Mouse (Mus musculus) midbrain, embryonic 15.5 days (tissue): ENCODE data around the gene Anapc15-ps. TPM values are rescaled to one million over a fixed set of nuclear protein-coding genes. Genes with fewer than 3 reads are reported as not detected.

Experiments used
- ATAC-seq: fragments of 200-750 bp; cut with Nextera tagmentation; replicated peaks from 2 replicates; pipeline ENCODE4 v1.8.0; 2017; ENCODE audit warnings: moderate TSS enrichment
- H3K27ac ChIP-seq: fragments of 300-500 bp; sonication (generic); 2 replicates; pipeline ENCODE4 v1.5.1; 2015; ENCODE audit warnings: mild to moderate bottlenecking, inconsistent platforms
- H3K27me3 ChIP-seq: fragments of 300-500 bp; sonication (generic); replicated peaks from 2 replicates; pipeline ENCODE4 v1.6.1; 2015; ENCODE audit warnings: inconsistent platforms
- H3K36me3 ChIP-seq: fragments of 300-500 bp; sonication (generic); replicated peaks from 2 replicates; pipeline ENCODE4 v1.6.1; 2015; ENCODE audit warnings: inconsistent platforms
- H3K4me1 ChIP-seq: fragments of 300-500 bp; sonication (generic); 2 replicates; pipeline ENCODE4 v1.6.1; 2015; ENCODE audit warnings: inconsistent platforms
- H3K4me2 ChIP-seq: fragments of 300-500 bp; sonication (generic); 2 replicates; pipeline ENCODE4 v1.6.1; 2015; ENCODE audit warnings: inconsistent platforms, mild to moderate bottlenecking, moderate library complexity
- H3K4me3 ChIP-seq: fragments of 300-500 bp; sonication (generic); 2 replicates; pipeline ENCODE4 v1.5.1; 2015; ENCODE audit warnings: mild to moderate bottlenecking, inconsistent platforms
- H3K9ac ChIP-seq: fragments of 300-500 bp; sonication (generic); 2 replicates; pipeline ENCODE4 v1.6.1; 2015; ENCODE audit warnings: mild to moderate bottlenecking, inconsistent platforms
- H3K9me3 ChIP-seq: fragments of 300-500 bp; sonication (generic); 2 replicates; pipeline ENCODE4 v1.6.1; 2016; ENCODE audit warnings: inconsistent platforms
- WGBS: fragments of 180-500 bp; shearing (Covaris S2); methylation state at CpG from one replicate; pipeline ENCODE4 v1.1.7; 2015; ENCODE audit warnings: mixed read lengths; 5-methylcytosine and 5-hydroxymethylcytosine counted together
- polyA plus RNA-seq: library from polyadenylated mRNA; unstranded; fragments of >200 nt; fragmentation: Nextera tagmentation; extraction: Ambion mirVana; gene quantifications from 2 replicates; pipeline ENCODE4 v1.2.1, GENCODE M21; 2015

The Anapc15-ps gene
- polyA plus RNA-seq, 1 experiment from 2014 or later, result not detected

- ATAC-seq, result no peak
- Histone ChIP-seq H3K4me3 (no peak overlapping the region), H3K27me3 (no peaks in the 10 kb centered on the region), H3K4me2 (no peak overlapping the region), H3K27ac (no peak overlapping the region), H3K9ac (no peak overlapping the region), H3K4me1 (peaks cover 4% of the 10 kb centered on the region; the same call in 1 of the 2 replicates), H3K36me3 (no peaks in the 10 kb centered on the region), H3K9me3 (no peaks in the 10 kb centered on the region)
- 83% methylated on average over 3 of the region's 3 CpGs for WGBS
Observed at GRCm38 (mm10) chr10:95705747-95706146, 32.5 kb upstream of the Anapc15-ps start.

GRCm38 (mm10) chr10:95704847-95705246 lies 31.6 kb upstream of the Anapc15-ps start:
- Histone ChIP-seq H3K4me1 (no peaks in the 10 kb centered on the region), H3K4me3 (no peak overlapping the region), H3K27ac (no peak overlapping the region), H3K36me3 (no peaks in the 10 kb centered on the region), H3K27me3 (no peaks in the 10 kb centered on the region), H3K9me3 (no peaks in the 10 kb centered on the region), H3K4me2 (no peak overlapping the region), H3K9ac (no peak overlapping the region)
- no peak for ATAC-seq
- 89% methylated on average over 6 of the region's 6 CpGs for WGBS

- Histone ChIP-seq H3K27ac (no peak overlapping the region), H3K27me3 (no peaks in the 10 kb centered on the region), H3K4me3 (no peak overlapping the region), H3K4me2 (no peak overlapping the region), H3K36me3 (no peaks in the 10 kb centered on the region), H3K4me1 (no peaks in the 10 kb centered on the region), H3K9me3 (no peaks in the 10 kb centered on the region), H3K9ac (no peak overlapping the region)
- ATAC-seq, result no peak
- WGBS, result 93% methylated on average over 5 of the region's 5 CpGs
Observed at GRCm38 (mm10) chr10:95703730-95704129, 30.5 kb upstream of the Anapc15-ps start.

- no peak overlapping the region for H3K27ac ChIP-seq
- no peaks in the 10 kb centered on the region for H3K9me3 ChIP-seq
- no peak overlapping the region for H3K9ac ChIP-seq
- 62% methylated on average over 4 of the region's 4 CpGs for WGBS
- H3K4me2 ChIP-seq, result no peak overlapping the region
- no peak for ATAC-seq
- H3K27me3 ChIP-seq, result no peaks in the 10 kb centered on the region
- no peaks in the 10 kb centered on the region for H3K36me3 ChIP-seq
- H3K4me3 ChIP-seq, result no peak overlapping the region
- no peaks in the 10 kb centered on the region for H3K4me1 ChIP-seq
Observed at GRCm38 (mm10) chr10:95700422-95700821, 27.2 kb upstream of the Anapc15-ps start.

- ATAC-seq, result no peak
- 95% methylated on average over 8 of the region's 8 CpGs for WGBS
- no peaks in the 10 kb centered on the region for H3K9me3 ChIP-seq
- no peak overlapping the region for H3K27ac ChIP-seq
- H3K9ac ChIP-seq, result no peak overlapping the region
- H3K4me2 ChIP-seq, result no peak overlapping the region
- H3K4me3 ChIP-seq, result no peak overlapping the region
- H3K27me3 ChIP-seq, result no peaks in the 10 kb centered on the region
- 0 out of 2 replicates have a peak, but pooled peaks cover 3% of the 10 kb centered on the region for H3K4me1 ChIP-seq
- H3K36me3 ChIP-seq, result no peaks in the 10 kb centered on the region
Observed at GRCm38 (mm10) chr10:95698920-95699714, 25.9 kb upstream of the Anapc15-ps start.

GRCm38 (mm10) chr10:95696253-95696641 lies 23.0 kb upstream of the Anapc15-ps start:
- H3K27me3 ChIP-seq, result no peaks in the 10 kb centered on the region
- ATAC-seq, result no peak
- H3K27ac ChIP-seq, result no peak overlapping the region
- H3K4me1 ChIP-seq, result 0 out of 2 replicates have a peak, but pooled peaks cover 3% of the 10 kb centered on the region
- H3K4me3 ChIP-seq, result no peak overlapping the region
- no peak overlapping the region for H3K4me2 ChIP-seq
- 33% methylated on average over 3 of the region's 3 CpGs for WGBS
- no peaks in the 10 kb centered on the region for H3K9me3 ChIP-seq
- H3K36me3 ChIP-seq, result no peaks in the 10 kb centered on the region
- no peak overlapping the region for H3K9ac ChIP-seq

- no peak for ATAC-seq
- no peak overlapping the region for H3K9ac ChIP-seq
- no peak overlapping the region for H3K4me3 ChIP-seq
- no peaks in the 10 kb centered on the region for H3K27me3 ChIP-seq
- 0 out of 2 replicates have a peak, but pooled peaks cover 3% of the 10 kb centered on the region for H3K4me1 ChIP-seq
- no peak overlapping the region for H3K27ac ChIP-seq
- H3K4me2 ChIP-seq, result no peak overlapping the region
- no peaks in the 10 kb centered on the region for H3K9me3 ChIP-seq
- no peaks in the 10 kb centered on the region for H3K36me3 ChIP-seq
- WGBS, result 87% methylated on average over 18 of the region's 18 CpGs
Observed at GRCm38 (mm10) chr10:95695603-95696252, 22.5 kb upstream of the Anapc15-ps start.

- Histone ChIP-seq H3K36me3 (no peaks in the 10 kb centered on the region), H3K4me2 (peak overlapping the region; percentile 6; the same call in 1 of the 2 replicates), H3K9ac (no peak overlapping the region), H3K4me3 (no peak overlapping the region), H3K27me3 (no peaks in the 10 kb centered on the region), H3K4me1 (0 out of 2 replicates have a peak, but pooled peaks cover 3% of the 10 kb centered on the region), H3K9me3 (no peaks in the 10 kb centered on the region), H3K27ac (peak overlapping the region; percentile 8; the same call in 1 of the 2 replicates)
- WGBS, result 51% methylated on average over 12 of the region's 12 CpGs
- ATAC-seq, result peak; percentile 83
Observed at GRCm38 (mm10) chr10:95694559-95695251, 21.5 kb upstream of the Anapc15-ps start.

- H3K27ac ChIP-seq, result no peak overlapping the region
- 96% methylated on average over 4 of the region's 4 CpGs for WGBS
- no peak for ATAC-seq
Observed at GRCm38 (mm10) chr10:95691347-95691746, 18.1 kb upstream of the Anapc15-ps start.

GRCm38 (mm10) chr10:95689833-95690232 lies 16.6 kb upstream of the Anapc15-ps start:
- 92% methylated on average over 1 of the region's 1 CpGs for WGBS
- H3K9ac ChIP-seq, result no peak overlapping the region
- H3K9me3 ChIP-seq, result no peaks in the 10 kb centered on the region
- H3K27me3 ChIP-seq, result no peaks in the 10 kb centered on the region
- H3K4me1 ChIP-seq, result peaks cover 7% of the 10 kb centered on the region
- no peak overlapping the region for H3K27ac ChIP-seq
- no peak overlapping the region for H3K4me2 ChIP-seq
- ATAC-seq, result no peak
- H3K36me3 ChIP-seq, result no peaks in the 10 kb centered on the region
- no peak overlapping the region for H3K4me3 ChIP-seq

More at GRCm38 (mm10) chr10:95691347-95691746, 18.1 kb upstream of the Anapc15-ps start:
- no peaks in the 10 kb centered on the region for H3K27me3 ChIP-seq
- H3K9me3 ChIP-seq, result no peaks in the 10 kb centered on the region
- H3K9ac ChIP-seq, result no peak overlapping the region
- H3K4me3 ChIP-seq, result no peak overlapping the region
- no peak overlapping the region for H3K4me2 ChIP-seq
- H3K4me1 ChIP-seq, result 0 out of 2 replicates have a peak, but pooled peaks cover 3% of the 10 kb centered on the region
- no peaks in the 10 kb centered on the region for H3K36me3 ChIP-seq

GRCm38 (mm10) chr10:95689058-95689457 lies 15.8 kb upstream of the Anapc15-ps start:
- ATAC-seq, result no peak
- Histone ChIP-seq H3K4me2 (no peak overlapping the region), H3K4me1 (peaks cover 7% of the 10 kb centered on the region), H3K27me3 (no peaks in the 10 kb centered on the region), H3K36me3 (no peaks in the 10 kb centered on the region), H3K9ac (no peak overlapping the region), H3K9me3 (no peaks in the 10 kb centered on the region), H3K4me3 (no peak overlapping the region), H3K27ac (no peak overlapping the region)
- WGBS, result 71% methylated on average over 7 of the region's 7 CpGs

- Histone ChIP-seq H3K9me3 (no peaks in the 10 kb centered on the region), H3K4me1 (peaks cover 7% of the 10 kb centered on the region), H3K27me3 (no peaks in the 10 kb centered on the region), H3K4me2 (no peak overlapping the region), H3K4me3 (no peak overlapping the region), H3K27ac (no peak overlapping the region), H3K9ac (no peak overlapping the region), H3K36me3 (no peaks in the 10 kb centered on the region)
- no peak for ATAC-seq
- 82% methylated on average over 21 of the region's 21 CpGs for WGBS
Observed at GRCm38 (mm10) chr10:95687558-95688141, 14.4 kb upstream of the Anapc15-ps start.
